Mouse (Mus musculus): ENCODE data around the gene Itga6.

- TF ChIP-seq CTCF (IDR thresholded peaks at IDR 0.05), result no peak
- no peak for TF ChIP-seq EP300 (IDR thresholded peaks at IDR 0.05; ENCODE audit: insufficient read depth, low read depth, low read length)
- no peak for TF ChIP-seq POLR2A (IDR thresholded peaks at IDR 0.05; ENCODE audit: insufficient read depth, low read depth, low read length)
Observed at GRCm38 (mm10) chr2:71887269-71887668, 141.9 kb downstream of the Itga6 start.

Data from heart, adult 2 months (tissue).